Mouse (Mus musculus): Measurements from ENCODE around the gene Myo3b.

GRCm38 (mm10) chr2:70119265-70119663 is 80.3 kb downstream of the Myo3b start:
- TF ChIP-seq GATA1 (IDR thresholded peaks at IDR 0.05; ENCODE audit: borderline replicate concordance, low read length) (no peak), FLI1 (IDR thresholded peaks at IDR 0.05; ENCODE audit: low read length) (no peak)

Measured in megakaryocyte, embryonic 14.5 days (primary cell).